Mouse (Mus musculus) c-Kit-positive CD71-positive TER-119-positive erythroid progenitor cells, embryonic 14.5 days (primary cell): ENCODE results near the gene Gm16485.

Experiments used
- DNase-seq: peaks from one replicate; pipeline ENCODE4 v3.0.0-alpha.2; 2013; ENCODE audit warnings: low spot score

The Gm16485 gene

DNA sequence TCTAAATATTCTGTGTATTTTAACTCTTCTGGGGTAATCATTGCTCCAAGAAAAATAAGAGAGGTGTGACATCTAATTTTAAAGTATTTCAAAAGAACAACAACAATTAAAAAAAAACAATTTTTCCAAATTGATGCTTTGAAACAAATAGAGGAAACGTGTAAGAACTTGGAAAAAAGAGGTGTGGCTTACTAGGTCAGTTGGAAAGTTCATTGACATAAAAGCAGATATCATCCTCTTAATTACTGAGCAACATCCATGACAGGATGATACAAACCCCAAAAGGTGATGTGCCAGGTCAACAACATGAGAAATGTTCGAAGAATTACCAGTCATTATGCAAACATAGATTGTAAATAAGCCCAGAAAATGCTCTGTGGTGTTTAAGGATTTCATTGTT, at the start of gene Gm16485:
Gene Gm16485 (plus strand): TSS at position 301 of the 400 bp plus-strand sequence.
- no peak for DNase-seq

DNA sequence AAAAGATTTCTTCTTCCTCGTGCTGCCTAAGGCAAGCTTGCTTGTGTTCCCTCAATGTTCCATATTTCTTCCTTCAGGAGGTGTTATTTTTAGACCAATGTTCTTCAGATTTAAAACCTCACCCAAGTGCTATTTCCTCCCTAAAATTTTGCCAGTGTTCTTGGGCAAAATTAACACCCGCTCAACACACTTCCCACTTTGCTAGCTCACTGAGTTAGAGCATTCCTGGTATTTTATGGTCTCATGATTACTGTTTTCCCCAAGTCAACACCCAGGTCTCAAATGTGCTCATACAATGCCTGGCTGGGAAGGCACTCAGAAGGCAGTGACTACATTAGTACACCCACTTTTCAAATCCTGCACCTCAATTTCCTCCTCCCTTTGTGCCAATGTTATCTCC, 44.0 kb upstream of the Gm16485 start:
- DNase-seq: no peak

DNA sequence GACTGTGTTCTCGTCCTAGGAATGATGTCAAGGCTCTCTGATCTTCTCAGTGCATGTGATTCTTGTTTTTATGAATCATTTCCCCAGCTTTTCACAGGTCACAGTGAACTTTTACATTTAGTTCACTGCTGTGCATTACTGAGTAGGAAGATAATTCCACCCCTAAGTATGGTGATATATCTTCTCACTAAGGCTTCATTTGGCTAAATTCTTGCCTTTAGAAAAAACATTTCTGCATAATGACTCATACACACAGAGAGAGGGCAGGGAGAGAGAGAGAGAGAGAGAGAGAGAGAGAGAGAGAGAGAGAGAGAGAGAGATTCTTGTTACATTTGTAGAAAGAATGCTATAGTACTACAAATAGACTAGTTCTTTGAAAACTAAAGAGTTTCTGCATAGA, 33.8 kb upstream of the Gm16485 start:
- no peak for DNase-seq

DNA sequence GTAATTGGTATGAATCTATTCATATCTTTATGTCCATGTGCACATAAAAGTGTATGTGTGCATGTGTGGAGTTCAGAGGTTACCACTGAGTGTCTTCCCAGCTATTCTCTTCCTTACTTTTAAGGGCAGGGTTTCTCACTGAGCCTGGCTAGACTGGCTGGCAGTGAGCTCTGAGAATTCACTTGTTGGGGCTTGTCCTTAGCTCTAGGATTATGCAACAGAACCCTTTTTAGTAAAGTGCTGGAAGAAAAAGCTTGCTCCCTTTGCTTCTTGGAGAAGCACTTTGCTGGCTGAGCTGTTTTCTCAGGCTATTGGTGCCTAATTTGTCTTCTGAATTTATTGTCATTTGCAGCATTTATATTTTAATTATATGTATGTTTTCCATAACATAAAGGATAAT, 18.3 kb upstream of the Gm16485 start:
- no peak for DNase-seq

DNA sequence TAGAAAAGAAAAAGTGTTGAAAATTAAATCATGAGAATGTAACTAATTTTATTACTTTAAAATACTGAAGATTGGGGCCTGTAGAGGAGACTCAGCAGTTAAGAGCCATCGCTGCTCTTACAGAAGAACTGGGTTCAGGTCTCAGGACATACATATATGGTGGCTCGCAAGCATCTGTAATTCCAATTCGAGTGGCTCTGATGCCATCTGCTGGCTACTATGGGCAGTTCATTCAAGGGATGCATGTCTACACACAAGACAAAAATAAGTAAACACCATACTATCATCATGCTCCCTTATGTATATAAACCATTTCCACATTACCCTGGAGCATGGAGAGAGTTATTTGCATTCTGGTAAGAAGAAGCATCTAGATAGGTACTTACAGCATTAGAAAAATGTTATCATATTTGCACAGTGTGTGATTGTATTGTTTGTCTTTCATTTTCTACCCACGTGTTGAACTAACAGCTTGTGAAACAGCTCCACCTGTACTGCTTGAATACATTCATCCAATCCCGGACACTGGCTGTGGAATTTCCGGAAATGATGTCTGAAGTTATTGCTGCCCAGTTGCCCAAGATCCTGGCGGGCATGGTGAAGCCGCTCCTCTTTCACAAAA, 7.0 kb upstream of the Gm16485 start:
- DNase-seq: peak; percentile 1

DNA sequence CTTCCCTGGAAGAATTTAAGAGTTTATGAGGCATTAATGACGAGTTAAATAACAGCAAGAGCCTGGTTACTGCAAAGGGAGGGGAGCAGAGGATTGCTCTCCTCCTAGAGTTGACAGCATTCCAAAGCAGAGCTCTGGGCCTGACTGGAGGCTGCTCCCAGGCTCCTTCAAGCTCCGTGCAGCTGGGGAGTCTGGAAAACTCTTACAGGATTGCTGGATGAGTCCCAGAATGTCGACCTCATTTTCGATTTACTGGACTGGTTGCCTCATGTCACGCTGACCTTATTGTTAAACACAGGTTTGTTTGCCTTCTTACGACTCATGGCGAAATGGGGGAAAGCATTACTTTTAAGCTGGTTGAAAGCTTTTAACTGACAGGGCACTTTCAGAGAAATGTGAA, 1.4 kb upstream of the Gm16485 start:
- no peak for DNase-seq

DNA sequence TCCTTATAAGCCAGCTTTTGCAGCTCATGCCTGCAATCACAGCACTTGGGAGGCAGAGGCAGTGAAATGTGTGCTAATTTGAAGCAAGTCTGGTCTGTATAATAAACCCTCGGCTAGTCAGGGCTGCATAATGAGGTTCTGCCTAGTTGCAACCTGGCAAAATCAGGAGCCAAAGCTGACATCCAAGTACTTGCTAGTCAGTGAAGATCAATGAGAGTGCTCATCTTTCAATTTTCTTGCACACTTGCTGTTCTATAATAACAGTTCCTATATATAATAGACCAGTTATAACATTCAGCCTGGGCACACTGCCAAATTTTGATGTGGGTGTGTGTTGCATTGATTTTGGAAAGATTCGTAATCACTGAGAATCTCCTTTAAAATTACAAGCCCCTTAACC, 6.2 kb downstream of the Gm16485 start:
- DNase-seq: no peak

DNA sequence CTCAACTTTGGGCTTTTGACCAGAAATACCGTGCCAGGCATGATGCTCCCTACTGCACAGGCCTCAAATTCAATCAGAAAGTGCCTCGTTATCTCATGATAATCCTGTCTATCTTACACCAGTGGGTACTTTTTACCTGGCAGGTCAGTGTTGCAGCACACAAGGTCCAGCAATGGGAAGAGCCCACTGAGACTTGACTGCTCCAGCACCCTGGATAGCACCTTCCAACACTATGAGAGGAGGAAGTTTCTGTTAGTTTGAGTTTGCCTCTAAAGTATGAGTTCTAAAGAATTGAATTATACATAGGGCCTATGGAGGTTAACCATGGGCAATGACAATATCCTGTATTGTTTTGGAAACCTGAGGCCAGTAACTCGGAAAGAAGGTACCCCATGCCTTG, 10.7 kb downstream of the Gm16485 start:
- no peak for DNase-seq

DNA sequence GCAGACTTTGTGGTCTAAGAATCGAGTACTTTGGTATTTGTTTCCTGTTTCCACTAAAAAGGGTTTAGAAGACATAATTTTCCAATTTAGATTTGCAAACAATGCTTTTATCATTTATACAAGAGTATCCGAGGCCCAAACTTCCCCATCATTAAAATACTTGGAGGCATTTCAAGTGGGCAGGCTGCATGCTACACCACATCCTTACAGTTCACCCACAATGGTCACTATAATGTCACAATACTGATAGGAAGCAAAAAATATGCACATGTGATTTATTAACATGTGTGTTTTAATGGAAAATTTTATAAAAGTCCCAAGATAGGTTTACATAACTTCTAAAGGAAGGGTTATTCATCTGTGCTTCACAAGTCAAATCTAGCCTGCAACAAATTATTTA, 24.9 kb downstream of the Gm16485 start:
- DNase-seq: no peak

DNA sequence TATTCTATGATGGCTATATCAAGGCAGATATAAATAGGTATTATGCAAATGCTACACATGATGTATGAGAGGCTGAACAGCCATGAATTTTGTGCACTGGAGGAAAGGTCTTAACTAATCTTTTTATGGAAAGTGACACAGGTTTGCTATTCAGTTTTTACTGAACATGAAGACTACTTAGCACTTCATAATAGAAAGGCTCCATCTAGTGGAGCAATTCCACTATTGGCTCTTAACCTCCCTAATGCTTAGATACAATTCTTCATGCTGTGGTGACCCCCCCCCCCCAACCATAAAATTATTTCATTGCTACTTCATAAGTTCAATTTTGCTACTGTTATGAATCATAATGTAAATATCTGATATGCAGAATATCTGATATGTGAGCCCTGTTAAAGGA, 29.6 kb downstream of the Gm16485 start:
- no peak for DNase-seq

DNA sequence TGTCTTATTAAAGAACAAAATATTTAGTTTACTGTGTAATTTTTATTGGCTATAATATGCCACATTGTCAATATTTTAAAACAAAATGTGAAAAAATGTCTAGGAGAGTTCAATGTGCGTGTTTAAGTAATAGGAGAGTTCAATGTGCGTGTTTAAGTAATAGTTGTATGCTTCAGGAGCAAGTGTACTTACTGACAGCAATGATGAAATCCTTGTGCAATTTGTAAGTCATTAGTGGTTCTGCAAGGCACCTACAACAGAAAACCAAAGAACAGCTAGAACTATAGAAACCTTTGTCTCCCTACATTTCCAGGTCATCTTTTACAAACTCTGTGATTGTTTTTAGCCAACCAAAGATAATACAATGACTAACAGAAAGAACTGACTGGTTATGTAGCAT, 43.5 kb downstream of the Gm16485 start:
- DNase-seq: no peak
